Mouse (Mus musculus) stomach, embryonic 14.5 days (tissue): ENCODE data around the gene Ano4. TPM values are rescaled to one million over a fixed set of nuclear protein-coding genes. Genes with fewer than 3 reads are reported as not detected.
"Not testable (repeated sequence)": the region's sequence is repeated elsewhere in the genome, so short reads cannot be mapped to it uniquely, and the experiment has no call there.

Experiments used
- ATAC-seq: fragments of 200-750 bp; cut with Nextera tagmentation; 2 replicates; pipeline ENCODE4 v1.8.0; 2017; ENCODE audit warnings: low read depth, moderate TSS enrichment; ENCODE audit not compliant: insufficient number of reproducible peaks, insufficient read depth, low FRiP score
- H3K27ac ChIP-seq: fragments of 300-500 bp; sonication (generic); 2 replicates; pipeline ENCODE4 v1.5.1; 2014; ENCODE audit warnings: mild to moderate bottlenecking, low read length, moderate library complexity, mixed read lengths
- H3K27me3 ChIP-seq: fragments of 300-500 bp; sonication (generic); 2 replicates; pipeline ENCODE4 v1.6.1; 2014; ENCODE audit warnings: low read length, control low read depth, mixed read lengths; ENCODE audit not compliant: control insufficient read depth, insufficient read depth
- H3K36me3 ChIP-seq: fragments of 300-500 bp; sonication (generic); 2 replicates; pipeline ENCODE4 v1.6.1; 2014; ENCODE audit warnings: mild to moderate bottlenecking, control low read depth, low read length, moderate library complexity, mixed read lengths; ENCODE audit not compliant: control insufficient read depth, insufficient read depth
- H3K4me1 ChIP-seq: fragments of 300-500 bp; sonication (generic); 2 replicates; pipeline ENCODE4 v1.6.1; 2014; ENCODE audit warnings: low read length, control low read depth, mixed read lengths; ENCODE audit not compliant: control insufficient read depth, insufficient read depth
- H3K4me2 ChIP-seq: fragments of 300-500 bp; sonication (generic); replicated peaks from 2 replicates; pipeline ENCODE4 v1.6.1; 2014; ENCODE audit warnings: low read depth, low read length, control low read depth
- H3K4me3 ChIP-seq: fragments of 300-500 bp; sonication (generic); 2 replicates; pipeline ENCODE4 v1.5.1; 2014; ENCODE audit warnings: low read depth, low read length, control low read depth
- H3K9ac ChIP-seq: fragments of 300-500 bp; sonication (generic); replicated peaks from 2 replicates; pipeline ENCODE4 v1.6.1; 2014; ENCODE audit warnings: low read depth, mild to moderate bottlenecking, control low read depth, low read length, moderate library complexity, mixed read lengths
- H3K9me3 ChIP-seq: fragments of 300-500 bp; sonication (generic); 2 replicates; pipeline ENCODE4 v1.6.1; 2016; ENCODE audit warnings: low read depth, low read length, control low read depth; ENCODE audit not compliant: control insufficient read depth
- WGBS: fragments of 180-500 bp; shearing (Covaris S2); extraction: QIAGEN DNeasy Blood & Tissue Kit; methylation state at CpG from one replicate; pipeline ENCODE4 v1.1.7; 2014; 5-methylcytosine and 5-hydroxymethylcytosine counted together
- polyA plus RNA-seq: library from polyadenylated mRNA; unstranded; fragments of >200 nt; fragmentation: Nextera tagmentation; extraction: Ambion mirVana; gene quantifications from 2 replicates; pipeline ENCODE4 v1.2.1, GENCODE M21; 2014

The Ano4 gene
- polyA plus RNA-seq, 1 experiment from 2014 or later, result 1.2 TPM

- Histone ChIP-seq H3K9ac (no peak overlapping the region), H3K27ac (no peak overlapping the region), H3K4me2 (no peak overlapping the region), H3K9me3 (no peaks in the 10 kb centered on the region), H3K4me1 (no peaks in the 10 kb centered on the region), H3K36me3 (no peaks in the 10 kb centered on the region), H3K27me3 (no peaks in the 10 kb centered on the region), H3K4me3 (no peak overlapping the region)
- no peak for ATAC-seq
- WGBS, result 70% methylated on average over 4 of the region's 4 CpGs
Observed at GRCm38 (mm10) chr10:89098183-89098582, 246.4 kb downstream of the Ano4 start.

GRCm38 (mm10) chr10:89092350-89093040 is 252.1 kb downstream of the Ano4 start:
- H3K9ac ChIP-seq, result no peak overlapping the region
- H3K27ac ChIP-seq, result no peak overlapping the region
- H3K4me2 ChIP-seq, result no peak overlapping the region
- no peak for ATAC-seq
- no peaks in the 10 kb centered on the region for H3K27me3 ChIP-seq
- H3K4me3 ChIP-seq, result no peak overlapping the region
- no peaks in the 10 kb centered on the region for H3K4me1 ChIP-seq
- no peaks in the 10 kb centered on the region for H3K9me3 ChIP-seq
- H3K36me3 ChIP-seq, result no peaks in the 10 kb centered on the region
- WGBS, result 71% methylated on average over 9 of the region's 9 CpGs

GRCm38 (mm10) chr10:89077447-89077846 is 267.1 kb downstream of the Ano4 start:
- no peaks in the 10 kb centered on the region for H3K27me3 ChIP-seq
- H3K9ac ChIP-seq, result no peak overlapping the region
- no peaks in the 10 kb centered on the region for H3K4me1 ChIP-seq
- H3K27ac ChIP-seq, result no peak overlapping the region
- no peak overlapping the region for H3K4me3 ChIP-seq
- WGBS, result 81% methylated on average over 5 of the region's 5 CpGs
- no peaks in the 10 kb centered on the region for H3K9me3 ChIP-seq
- ATAC-seq, result no peak
- H3K36me3 ChIP-seq, result no peaks in the 10 kb centered on the region
- no peak overlapping the region for H3K4me2 ChIP-seq

- no peak for ATAC-seq
- H3K27ac ChIP-seq, result no peak overlapping the region
- no peak overlapping the region for H3K9ac ChIP-seq
- H3K4me1 ChIP-seq, result no peaks in the 10 kb centered on the region
- H3K4me3 ChIP-seq, result no peak overlapping the region
- no peak overlapping the region for H3K4me2 ChIP-seq
- no peaks in the 10 kb centered on the region for H3K36me3 ChIP-seq
- H3K27me3 ChIP-seq, result no peaks in the 10 kb centered on the region
- 85% methylated on average over 3 of the region's 3 CpGs for WGBS
- no peaks in the 10 kb centered on the region for H3K9me3 ChIP-seq
Observed at GRCm38 (mm10) chr10:89055891-89056290, 288.7 kb downstream of the Ano4 start.

- not testable (repeated sequence) for H3K27ac ChIP-seq, H3K9ac ChIP-seq, H3K4me2 ChIP-seq, H3K27me3 ChIP-seq, H3K9me3 ChIP-seq, H3K36me3 ChIP-seq, H3K4me3 ChIP-seq, H3K4me1 ChIP-seq, ATAC-seq
- 93% methylated on average over 12 of the region's 12 CpGs for WGBS
Observed at GRCm38 (mm10) chr10:89044921-89045320, 299.6 kb downstream of the Ano4 start.

GRCm38 (mm10) chr10:89044166-89044565 is 300.4 kb downstream of the Ano4 start:
- no peaks in the 10 kb centered on the region for H3K4me1 ChIP-seq
- H3K27ac ChIP-seq, result no peak overlapping the region
- no peak overlapping the region for H3K4me2 ChIP-seq
- no peaks in the 10 kb centered on the region for H3K27me3 ChIP-seq
- no peak overlapping the region for H3K9ac ChIP-seq
- ATAC-seq, result no peak
- H3K4me3 ChIP-seq, result no peak overlapping the region
- no peaks in the 10 kb centered on the region for H3K9me3 ChIP-seq
- H3K36me3 ChIP-seq, result no peaks in the 10 kb centered on the region
- WGBS, result 93% methylated on average over 1 of the region's 1 CpGs

GRCm38 (mm10) chr10:89018926-89019325 is 325.6 kb downstream of the Ano4 start:
- no peak for ATAC-seq
- Histone ChIP-seq H3K4me1 (no peaks in the 10 kb centered on the region), H3K9ac (no peak overlapping the region), H3K36me3 (no peaks in the 10 kb centered on the region), H3K4me2 (no peak overlapping the region), H3K9me3 (no peaks in the 10 kb centered on the region), H3K4me3 (no peak overlapping the region), H3K27me3 (no peaks in the 10 kb centered on the region), H3K27ac (no peak overlapping the region)
- 60% methylated on average over 5 of the region's 5 CpGs for WGBS

GRCm38 (mm10) chr10:89008303-89008702 is 336.3 kb downstream of the Ano4 start:
- 85% methylated on average over 1 of the region's 1 CpGs for WGBS
- no peak overlapping the region for H3K4me2 ChIP-seq
- no peak for ATAC-seq
- H3K9me3 ChIP-seq, result no peaks in the 10 kb centered on the region
- no peaks in the 10 kb centered on the region for H3K4me1 ChIP-seq
- H3K4me3 ChIP-seq, result no peak overlapping the region
- H3K9ac ChIP-seq, result no peak overlapping the region
- no peaks in the 10 kb centered on the region for H3K27me3 ChIP-seq
- no peak overlapping the region for H3K27ac ChIP-seq
- no peaks in the 10 kb centered on the region for H3K36me3 ChIP-seq

- 95% methylated on average over 3 of the region's 3 CpGs for WGBS
- Histone ChIP-seq H3K9ac (no peak overlapping the region), H3K9me3 (no peaks in the 10 kb centered on the region), H3K27me3 (no peaks in the 10 kb centered on the region), H3K4me3 (no peak overlapping the region), H3K27ac (no peak overlapping the region), H3K4me1 (no peaks in the 10 kb centered on the region), H3K4me2 (no peak overlapping the region), H3K36me3 (no peaks in the 10 kb centered on the region)
- ATAC-seq, result no peak
Observed at GRCm38 (mm10) chr10:89004518-89004917, 340.0 kb downstream of the Ano4 start.
